Mouse (Mus musculus): ENCODE data around the gene H2-T3. TPM values are rescaled to one million over a fixed set of nuclear protein-coding genes. Genes with fewer than 3 reads are reported as not detected.
A peak's percentile ranks its signal among the peaks of the same experiment; 100 is the strongest.

The H2-T3 gene
- polyA plus RNA-seq, 2 experiments: not detected

- H3K27ac ChIP-seq: no peak overlapping the region
- ATAC-seq (ENCODE audit: insufficient read depth) (no peak), DNase-seq (ENCODE audit: low read depth in 3 of 3, low spot score in 3 of 3) (no peak)
- no peak overlapping the region for H3K9ac ChIP-seq (replicated peaks)
- no peaks in the 10 kb centered on the region for H3K4me1 ChIP-seq (replicated peaks; ENCODE audit: control insufficient read depth in 2 of 2, insufficient read depth in 2 of 2, low read length in 1 of 2)
- 7% methylated on average over 4 of the region's 5 CpGs for WGBS (ENCODE audit: insufficient replicate concordance)
- H3K4me2 ChIP-seq (ENCODE audit: low read depth): no peak overlapping the region
- H3K9me3 ChIP-seq (ENCODE audit: control insufficient read depth, low read length): no peaks in the 10 kb centered on the region
- TF ChIP-seq EP300 (IDR thresholded peaks at IDR 0.05; ENCODE audit: low read depth) (no peak), CTCF (IDR thresholded peaks at IDR 0.05; ENCODE audit: low read depth) (no peak)
- no peaks in the 10 kb centered on the region for H3K36me3 ChIP-seq (replicated peaks; ENCODE audit: control insufficient read depth, insufficient read depth, low read depth)
- peaks cover 31% of the 10 kb centered on the region for H3K27me3 ChIP-seq (ENCODE audit: control insufficient read depth, insufficient read depth, low read length)
- no peak overlapping the region for H3K4me3 ChIP-seq (ENCODE audit: insufficient read depth in 1 of 2, low read depth in 2 of 2, low read length in 2 of 2)
Observed at GRCm38 (mm10) chr17:36229046-36229445, 39.0 kb upstream of the H2-T3 start.

- Histone ChIP-seq H3K4me3 (ENCODE audit: insufficient read depth in 1 of 2, low read depth in 2 of 2, low read length in 2 of 2) (no peak overlapping the region), H3K27ac (no peak overlapping the region), H3K4me2 (ENCODE audit: low read depth) (no peak overlapping the region), H3K4me1 (replicated peaks; ENCODE audit: control insufficient read depth in 2 of 2, insufficient read depth in 2 of 2, low read length in 1 of 2) (no peaks in the 10 kb centered on the region), H3K9me3 (ENCODE audit: control insufficient read depth, low read length) (no peaks in the 10 kb centered on the region), H3K27me3 (ENCODE audit: control insufficient read depth, insufficient read depth, low read length) (peaks cover 28% of the 10 kb centered on the region), H3K36me3 (replicated peaks; ENCODE audit: control insufficient read depth, insufficient read depth, low read depth) (no peaks in the 10 kb centered on the region), H3K9ac (replicated peaks) (no peak overlapping the region)
- no peak for TF ChIP-seq EP300 (IDR thresholded peaks at IDR 0.05; ENCODE audit: low read depth)
- TF ChIP-seq CTCF (IDR thresholded peaks at IDR 0.05; ENCODE audit: low read depth): 0 out of 2 replicates have a peak, but pooled peaks have one; percentile 20
- no peak for ATAC-seq (ENCODE audit: insufficient read depth)
- no peak for DNase-seq (ENCODE audit: low read depth in 3 of 3, low spot score in 3 of 3)
- WGBS (ENCODE audit: insufficient replicate concordance): 14% methylated on average over 8 of the region's 8 CpGs
Observed at GRCm38 (mm10) chr17:36226921-36227320, 36.8 kb upstream of the H2-T3 start.

- H3K27ac ChIP-seq: no peak overlapping the region
- H3K4me1 ChIP-seq (replicated peaks; ENCODE audit: control insufficient read depth in 2 of 2, insufficient read depth in 2 of 2, low read length in 1 of 2): no peaks in the 10 kb centered on the region
- H3K9ac ChIP-seq (replicated peaks): no peak overlapping the region
- ATAC-seq (ENCODE audit: insufficient read depth): no peak
- 12% methylated on average over 9 of the region's 9 CpGs for WGBS (ENCODE audit: insufficient replicate concordance)
- no peaks in the 10 kb centered on the region for H3K9me3 ChIP-seq (ENCODE audit: control insufficient read depth, low read length)
- H3K4me2 ChIP-seq (ENCODE audit: low read depth): no peak overlapping the region
- H3K27me3 ChIP-seq (ENCODE audit: control insufficient read depth, insufficient read depth, low read length): peaks cover 22% of the 10 kb centered on the region
- no peak overlapping the region for H3K4me3 ChIP-seq (ENCODE audit: insufficient read depth in 1 of 2, low read depth in 2 of 2, low read length in 2 of 2)
- TF ChIP-seq EP300 (IDR thresholded peaks at IDR 0.05; ENCODE audit: low read depth) (no peak), CTCF (IDR thresholded peaks at IDR 0.05; ENCODE audit: low read depth) (no peak)
- no peaks in the 10 kb centered on the region for H3K36me3 ChIP-seq (replicated peaks; ENCODE audit: control insufficient read depth, insufficient read depth, low read depth)
- DNase-seq (ENCODE audit: low read depth in 3 of 3, low spot score in 3 of 3): no peak
Observed at GRCm38 (mm10) chr17:36225231-36225824, 35.2 kb upstream of the H2-T3 start.

- no peak overlapping the region for H3K4me3 ChIP-seq (ENCODE audit: insufficient read depth in 1 of 2, low read depth in 2 of 2, low read length in 2 of 2)
- H3K36me3 ChIP-seq (replicated peaks; ENCODE audit: control insufficient read depth, insufficient read depth, low read depth): no peaks in the 10 kb centered on the region
- 23% methylated on average over 3 of the region's 3 CpGs for WGBS (ENCODE audit: insufficient replicate concordance)
- TF ChIP-seq EP300 (IDR thresholded peaks at IDR 0.05; ENCODE audit: low read depth) (no peak), CTCF (IDR thresholded peaks at IDR 0.05; ENCODE audit: low read depth) (no peak)
- H3K27me3 ChIP-seq (ENCODE audit: control insufficient read depth, insufficient read depth, low read length): peaks cover 16% of the 10 kb centered on the region
- H3K27ac ChIP-seq: no peak overlapping the region
- DNase-seq (ENCODE audit: low read depth in 3 of 3, low spot score in 3 of 3) (no peak), ATAC-seq (ENCODE audit: insufficient read depth) (no peak)
- H3K9me3 ChIP-seq (ENCODE audit: control insufficient read depth, low read length): no peaks in the 10 kb centered on the region
- no peak overlapping the region for H3K9ac ChIP-seq (replicated peaks)
- H3K4me1 ChIP-seq (replicated peaks; ENCODE audit: control insufficient read depth in 2 of 2, insufficient read depth in 2 of 2, low read length in 1 of 2): no peaks in the 10 kb centered on the region
- H3K4me2 ChIP-seq (ENCODE audit: low read depth): no peak overlapping the region
Observed at GRCm38 (mm10) chr17:36224451-36224850, 34.4 kb upstream of the H2-T3 start.

- Histone ChIP-seq H3K27me3 (ENCODE audit: control insufficient read depth, insufficient read depth, low read length) (peaks cover 29% of the 10 kb centered on the region), H3K36me3 (replicated peaks; ENCODE audit: control insufficient read depth, insufficient read depth, low read depth) (no peaks in the 10 kb centered on the region), H3K9ac (replicated peaks) (no peak overlapping the region), H3K9me3 (ENCODE audit: control insufficient read depth, low read length) (no peaks in the 10 kb centered on the region), H3K27ac (no peak overlapping the region), H3K4me1 (replicated peaks; ENCODE audit: control insufficient read depth in 2 of 2, insufficient read depth in 2 of 2, low read length in 1 of 2) (no peaks in the 10 kb centered on the region), H3K4me2 (ENCODE audit: low read depth) (no peak overlapping the region), H3K4me3 (ENCODE audit: insufficient read depth in 1 of 2, low read depth in 2 of 2, low read length in 2 of 2) (no peak overlapping the region)
- TF ChIP-seq EP300 (IDR thresholded peaks at IDR 0.05; ENCODE audit: low read depth) (no peak), CTCF (IDR thresholded peaks at IDR 0.05; ENCODE audit: low read depth) (no peak)
- 26% methylated on average over 5 of the region's 5 CpGs for WGBS (ENCODE audit: insufficient replicate concordance)
- ATAC-seq (ENCODE audit: insufficient read depth) (no peak), DNase-seq (ENCODE audit: low read depth in 3 of 3, low spot score in 3 of 3) (no peak)
Observed at GRCm38 (mm10) chr17:36218594-36219155, 28.6 kb upstream of the H2-T3 start.
